Mouse (Mus musculus): ENCODE data around the gene Neurl2. TPM values are rescaled to one million over a fixed set of nuclear protein-coding genes. Genes with fewer than 3 reads are reported as not detected.
"Not testable (repeated sequence)": the region's sequence is repeated elsewhere in the genome, so short reads cannot be mapped to it uniquely, and the experiment has no call there.

The Neurl2 gene
- polyA plus RNA-seq, 1 experiment from 2014 or later = 8.3 TPM

GRCm38 (mm10) chr2:164803921-164804313 lies 29.3 kb downstream of the Neurl2 start:
- H3K9me3 ChIP-seq (ENCODE audit: control insufficient read depth, low read depth, low read length) = no peaks in the 10 kb centered on the region
- H3K9ac ChIP-seq (replicated peaks; ENCODE audit: low read depth, low read length) = peak overlapping the region; percentile 67; the same call in 1 of the 2 replicates
- no peak for ATAC-seq (ENCODE audit: insufficient number of reproducible peaks, insufficient read depth, low FRiP score, low read depth)
- WGBS = 23% methylated on average over 1 of the region's 1 CpGs
- peaks cover 5% of the 10 kb centered on the region; the same call in 1 of the 2 replicates for H3K36me3 ChIP-seq (ENCODE audit: control insufficient read depth, insufficient read depth, low read length)
- H3K4me3 ChIP-seq (ENCODE audit: low read depth, low read length) = peak overlapping the region; percentile 62
- H3K27ac ChIP-seq (ENCODE audit: low read length) = no peak overlapping the region
- H3K27me3 ChIP-seq (ENCODE audit: control insufficient read depth, insufficient read depth, low read length) = no peaks in the 10 kb centered on the region
- H3K4me1 ChIP-seq (ENCODE audit: control insufficient read depth, insufficient read depth, low read length) = peaks cover 7% of the 10 kb centered on the region; the same call in 1 of the 2 replicates
- H3K4me2 ChIP-seq (replicated peaks; ENCODE audit: low read depth, low read length) = peak overlapping the region; percentile 66

GRCm38 (mm10) chr2:164803201-164803920 lies 29.9 kb downstream of the Neurl2 start:
- peaks cover 7% of the 10 kb centered on the region; the same call in 1 of the 2 replicates for H3K4me1 ChIP-seq (ENCODE audit: control insufficient read depth, insufficient read depth, low read length)
- ATAC-seq (ENCODE audit: insufficient number of reproducible peaks, insufficient read depth, low FRiP score, low read depth) = no peak
- peak overlapping the region; percentile 62; the same call in 1 of the 2 replicates for H3K4me3 ChIP-seq (ENCODE audit: low read depth, low read length)
- H3K27me3 ChIP-seq (ENCODE audit: control insufficient read depth, insufficient read depth, low read length) = no peaks in the 10 kb centered on the region
- H3K36me3 ChIP-seq (ENCODE audit: control insufficient read depth, insufficient read depth, low read length) = peaks cover 3% of the 10 kb centered on the region; the same call in 1 of the 2 replicates
- no peaks in the 10 kb centered on the region for H3K9me3 ChIP-seq (ENCODE audit: control insufficient read depth, low read depth, low read length)
- H3K4me2 ChIP-seq (replicated peaks; ENCODE audit: low read depth, low read length) = peak overlapping the region; percentile 66; the same call in 1 of the 2 replicates
- peak overlapping the region; percentile 67; the same call in 1 of the 2 replicates for H3K9ac ChIP-seq (replicated peaks; ENCODE audit: low read depth, low read length)
- H3K27ac ChIP-seq (ENCODE audit: low read length) = no peak overlapping the region
- 90% methylated on average over 16 of the region's 16 CpGs for WGBS

GRCm38 (mm10) chr2:164800252-164801004 lies 32.8 kb downstream of the Neurl2 start:
- Histone ChIP-seq H3K4me2 (replicated peaks; ENCODE audit: low read depth, low read length) (no peak overlapping the region), H3K9me3 (ENCODE audit: control insufficient read depth, low read depth, low read length) (no peaks in the 10 kb centered on the region), H3K9ac (replicated peaks; ENCODE audit: low read depth, low read length) (no peak overlapping the region), H3K27me3 (ENCODE audit: control insufficient read depth, insufficient read depth, low read length) (no peaks in the 10 kb centered on the region), H3K4me1 (ENCODE audit: control insufficient read depth, insufficient read depth, low read length) (peaks cover 5% of the 10 kb centered on the region; the same call in 1 of the 2 replicates), H3K27ac (ENCODE audit: low read length) (no peak overlapping the region), H3K4me3 (ENCODE audit: low read depth, low read length) (no peak overlapping the region), H3K36me3 (ENCODE audit: control insufficient read depth, insufficient read depth, low read length) (peaks cover 20% of the 10 kb centered on the region)
- WGBS = 89% methylated on average over 13 of the region's 13 CpGs
- ATAC-seq (ENCODE audit: insufficient number of reproducible peaks, insufficient read depth, low FRiP score, low read depth) = no peak

GRCm38 (mm10) chr2:164798554-164798953 lies 34.7 kb downstream of the Neurl2 start:
- H3K4me1 ChIP-seq (ENCODE audit: control insufficient read depth, insufficient read depth, low read length); H3K4me2 ChIP-seq (replicated peaks; ENCODE audit: low read depth, low read length); H3K27ac ChIP-seq (ENCODE audit: low read length); H3K4me3 ChIP-seq (ENCODE audit: low read depth, low read length); H3K9ac ChIP-seq (replicated peaks; ENCODE audit: low read depth, low read length); H3K9me3 ChIP-seq (ENCODE audit: control insufficient read depth, low read depth, low read length); ATAC-seq (ENCODE audit: insufficient number of reproducible peaks, insufficient read depth, low FRiP score, low read depth); H3K27me3 ChIP-seq (ENCODE audit: control insufficient read depth, insufficient read depth, low read length): not testable (repeated sequence)
- WGBS = 78% methylated on average over 6 of the region's 6 CpGs
- H3K36me3 ChIP-seq (ENCODE audit: control insufficient read depth, insufficient read depth, low read length) = peaks cover 30% of the 10 kb centered on the region

GRCm38 (mm10) chr2:164795868-164796267 lies 37.4 kb downstream of the Neurl2 start:
- Histone ChIP-seq H3K9me3 (ENCODE audit: control insufficient read depth, low read depth, low read length) (no peaks in the 10 kb centered on the region), H3K27me3 (ENCODE audit: control insufficient read depth, insufficient read depth, low read length) (no peaks in the 10 kb centered on the region), H3K36me3 (ENCODE audit: control insufficient read depth, insufficient read depth, low read length) (peaks cover 53% of the 10 kb centered on the region), H3K4me3 (ENCODE audit: low read depth, low read length) (no peak overlapping the region), H3K4me2 (replicated peaks; ENCODE audit: low read depth, low read length) (no peak overlapping the region), H3K9ac (replicated peaks; ENCODE audit: low read depth, low read length) (no peak overlapping the region), H3K27ac (ENCODE audit: low read length) (no peak overlapping the region), H3K4me1 (ENCODE audit: control insufficient read depth, insufficient read depth, low read length) (no peaks in the 10 kb centered on the region)
- WGBS = 83% methylated on average over 4 of the region's 4 CpGs
- no peak for ATAC-seq (ENCODE audit: insufficient number of reproducible peaks, insufficient read depth, low FRiP score, low read depth)

- 32% methylated on average over 5 of the region's 5 CpGs for whole genome bisulfite sequencing
- 0 out of 2 replicates have a peak, but pooled peaks have one; percentile 24 for ATAC-seq (ENCODE audit: insufficient number of reproducible peaks, insufficient read depth, low FRiP score, low read depth)
- H3K4me2 ChIP-seq (replicated peaks; ENCODE audit: low read depth, low read length) = no peak overlapping the region
- H3K9ac ChIP-seq (replicated peaks; ENCODE audit: low read depth, low read length) = no peak overlapping the region
- H3K4me1 ChIP-seq (ENCODE audit: control insufficient read depth, insufficient read depth, low read length) = no peaks in the 10 kb centered on the region
- H3K9me3 ChIP-seq (ENCODE audit: control insufficient read depth, low read depth, low read length) = no peaks in the 10 kb centered on the region
- H3K27ac ChIP-seq (ENCODE audit: low read length) = no peak overlapping the region
- H3K36me3 ChIP-seq (ENCODE audit: control insufficient read depth, insufficient read depth, low read length) = peaks cover 50% of the 10 kb centered on the region
- no peaks in the 10 kb centered on the region for H3K27me3 ChIP-seq (ENCODE audit: control insufficient read depth, insufficient read depth, low read length)
- H3K4me3 ChIP-seq (ENCODE audit: low read depth, low read length) = no peak overlapping the region
These were observed 39.0 kb downstream of the Neurl2 start for GRCm38 (mm10) chr2:164794293-164794692.

GRCm38 (mm10) chr2:164793772-164794171 lies 39.5 kb downstream of the Neurl2 start:
- 90% methylated on average over 2 of the region's 2 CpGs for WGBS
- Histone ChIP-seq H3K9ac (replicated peaks; ENCODE audit: low read depth, low read length) (no peak overlapping the region), H3K4me1 (ENCODE audit: control insufficient read depth, insufficient read depth, low read length) (no peaks in the 10 kb centered on the region), H3K27ac (ENCODE audit: low read length) (no peak overlapping the region), H3K36me3 (ENCODE audit: control insufficient read depth, insufficient read depth, low read length) (peaks cover 54% of the 10 kb centered on the region), H3K9me3 (ENCODE audit: control insufficient read depth, low read depth, low read length) (no peaks in the 10 kb centered on the region), H3K4me2 (replicated peaks; ENCODE audit: low read depth, low read length) (no peak overlapping the region), H3K27me3 (ENCODE audit: control insufficient read depth, insufficient read depth, low read length) (no peaks in the 10 kb centered on the region), H3K4me3 (ENCODE audit: low read depth, low read length) (no peak overlapping the region)
- no peak for ATAC-seq (ENCODE audit: insufficient number of reproducible peaks, insufficient read depth, low FRiP score, low read depth)

GRCm38 (mm10) chr2:164793236-164793635 lies 40.0 kb downstream of the Neurl2 start:
- no peaks in the 10 kb centered on the region for H3K27me3 ChIP-seq (ENCODE audit: control insufficient read depth, insufficient read depth, low read length)
- H3K9ac ChIP-seq (replicated peaks; ENCODE audit: low read depth, low read length) = no peak overlapping the region
- H3K4me2 ChIP-seq (replicated peaks; ENCODE audit: low read depth, low read length) = no peak overlapping the region
- H3K36me3 ChIP-seq (ENCODE audit: control insufficient read depth, insufficient read depth, low read length) = peaks cover 54% of the 10 kb centered on the region
- no peak overlapping the region for H3K4me3 ChIP-seq (ENCODE audit: low read depth, low read length)
- H3K4me1 ChIP-seq (ENCODE audit: control insufficient read depth, insufficient read depth, low read length) = 0 out of 2 replicates have a peak, but pooled peaks cover 2% of the 10 kb centered on the region
- no peaks in the 10 kb centered on the region for H3K9me3 ChIP-seq (ENCODE audit: control insufficient read depth, low read depth, low read length)
- ATAC-seq (ENCODE audit: insufficient number of reproducible peaks, insufficient read depth, low FRiP score, low read depth) = 0 out of 2 replicates have a peak, but pooled peaks have one; percentile 20
- 73% methylated on average over 3 of the region's 3 CpGs for WGBS
- H3K27ac ChIP-seq (ENCODE audit: low read length) = no peak overlapping the region
